Mouse (Mus musculus) kidney, embryonic 14.5 days (tissue): ENCODE results near the gene Slc23a4. TPM values are rescaled to one million over a fixed set of nuclear protein-coding genes. Genes with fewer than 3 reads are reported as not detected.

Experiments used
- ATAC-seq: fragments of 200-750 bp; cut with Nextera tagmentation; 2 replicates; pipeline ENCODE4 v1.8.0; 2017; ENCODE audit warnings: moderate number of reproducible peaks, mild to moderate bottlenecking, moderate TSS enrichment, moderate library complexity; ENCODE audit not compliant: low FRiP score, low TSS enrichment
- H3K27ac ChIP-seq: fragments of 300-500 bp; sonication (generic); 2 replicates; pipeline ENCODE4 v1.5.1; 2014; ENCODE audit warnings: low read depth, mild to moderate bottlenecking, low read length, moderate library complexity, mixed read lengths
- H3K27me3 ChIP-seq: fragments of 300-500 bp; sonication (generic); 2 replicates; pipeline ENCODE4 v1.6.1; 2014; ENCODE audit warnings: mild to moderate bottlenecking, low read length; ENCODE audit not compliant: control insufficient read depth, insufficient read depth
- H3K36me3 ChIP-seq: fragments of 300-500 bp; sonication (generic); 2 replicates; pipeline ENCODE4 v1.6.1; 2014; ENCODE audit warnings: low read length, mixed read lengths; ENCODE audit not compliant: control insufficient read depth, insufficient read depth
- H3K4me1 ChIP-seq: fragments of 300-500 bp; sonication (generic); 2 replicates; pipeline ENCODE4 v1.6.1; 2014; ENCODE audit warnings: low read length, mixed read lengths; ENCODE audit not compliant: control insufficient read depth, insufficient read depth
- H3K4me2 ChIP-seq: fragments of 300-500 bp; sonication (generic); replicated peaks from 2 replicates; pipeline ENCODE4 v1.6.1; 2014; ENCODE audit warnings: low read depth, mild to moderate bottlenecking, low read length
- H3K4me3 ChIP-seq: fragments of 300-500 bp; sonication (generic); 2 replicates; pipeline ENCODE4 v1.5.1; 2014; ENCODE audit warnings: mild to moderate bottlenecking, low read length
- H3K9ac ChIP-seq: fragments of 300-500 bp; sonication (generic); 2 replicates; pipeline ENCODE4 v1.6.1; 2014; ENCODE audit warnings: low read depth, mild to moderate bottlenecking, low read length, moderate library complexity
- H3K9me3 ChIP-seq: fragments of 300-500 bp; sonication (generic); 2 replicates; pipeline ENCODE4 v1.6.1; 2016; ENCODE audit warnings: low read length; ENCODE audit not compliant: control insufficient read depth
- WGBS: fragments of 180-500 bp; shearing (Covaris S2); extraction: QIAGEN DNeasy Blood & Tissue Kit; methylation state at CpG from one replicate; pipeline ENCODE4 v1.1.7; 2014; 5-methylcytosine and 5-hydroxymethylcytosine counted together
- polyA plus RNA-seq: library from polyadenylated mRNA; unstranded; fragments of >200 nt; fragmentation: Nextera tagmentation; extraction: Ambion mirVana; gene quantifications from 2 replicates; pipeline ENCODE4 v1.2.1, GENCODE M21; 2014

Slc23a4 gene
- polyA plus RNA-seq, 1 experiment from 2014 or later = 0.61 TPM

- WGBS = 37% methylated on average over 10 of the region's 10 CpGs
- Histone ChIP-seq H3K27me3 (no peaks in the 10 kb centered on the region), H3K36me3 (peaks cover 63% of the 10 kb centered on the region), H3K4me2 (no peak overlapping the region), H3K9me3 (no peaks in the 10 kb centered on the region), H3K9ac (no peak overlapping the region), H3K27ac (no peak overlapping the region), H3K4me1 (no peaks in the 10 kb centered on the region; the same call in 1 of the 2 replicates), H3K4me3 (no peak overlapping the region)
- no peak for ATAC-seq
These were observed 84.4 kb downstream of the Slc23a4 start for GRCm38 (mm10) chr6:34903851-34904250.

- ATAC-seq = no peak
- no peaks in the 10 kb centered on the region for H3K4me1 ChIP-seq
- H3K36me3 ChIP-seq = peaks cover 64% of the 10 kb centered on the region
- no peak overlapping the region for H3K4me2 ChIP-seq
- H3K27ac ChIP-seq = no peak overlapping the region
- H3K4me3 ChIP-seq = no peak overlapping the region
- no peaks in the 10 kb centered on the region for H3K9me3 ChIP-seq
- 72% methylated on average over 5 of the region's 5 CpGs for WGBS
- no peaks in the 10 kb centered on the region for H3K27me3 ChIP-seq
- no peak overlapping the region for H3K9ac ChIP-seq
These were observed 84.8 kb downstream of the Slc23a4 start for GRCm38 (mm10) chr6:34903441-34903840.

- no peak overlapping the region for H3K4me2 ChIP-seq
- 74% methylated on average over 7 of the region's 7 CpGs for WGBS
These were observed 85.6 kb downstream of the Slc23a4 start for GRCm38 (mm10) chr6:34902578-34902977.

GRCm38 (mm10) chr6:34901911-34902444, 86.2 kb downstream of the Slc23a4 start:
- WGBS = 77% methylated on average over 9 of the region's 9 CpGs
- Histone ChIP-seq H3K36me3 (peaks cover 60% of the 10 kb centered on the region), H3K4me2 (no peak overlapping the region), H3K27me3 (no peaks in the 10 kb centered on the region), H3K4me1 (no peaks in the 10 kb centered on the region), H3K27ac (no peak overlapping the region), H3K9me3 (no peaks in the 10 kb centered on the region), H3K4me3 (no peak overlapping the region), H3K9ac (no peak overlapping the region)
- no peak for ATAC-seq

More at GRCm38 (mm10) chr6:34902578-34902977, 85.6 kb downstream of the Slc23a4 start:
- H3K27me3 ChIP-seq = no peaks in the 10 kb centered on the region
- no peaks in the 10 kb centered on the region for H3K9me3 ChIP-seq
- H3K9ac ChIP-seq = no peak overlapping the region
- no peak overlapping the region for H3K4me3 ChIP-seq
- no peak for ATAC-seq
- H3K4me1 ChIP-seq = no peaks in the 10 kb centered on the region
- peaks cover 64% of the 10 kb centered on the region for H3K36me3 ChIP-seq
- H3K27ac ChIP-seq = no peak overlapping the region

GRCm38 (mm10) chr6:34900990-34901389, 87.2 kb downstream of the Slc23a4 start:
- Histone ChIP-seq H3K9me3 (no peaks in the 10 kb centered on the region), H3K27ac (no peak overlapping the region), H3K4me1 (no peaks in the 10 kb centered on the region), H3K4me3 (no peak overlapping the region), H3K4me2 (no peak overlapping the region), H3K27me3 (no peaks in the 10 kb centered on the region), H3K9ac (no peak overlapping the region), H3K36me3 (peaks cover 56% of the 10 kb centered on the region)
- no peak for ATAC-seq
- 74% methylated on average over 2 of the region's 2 CpGs for WGBS

- Histone ChIP-seq H3K27ac (no peak overlapping the region), H3K9ac (no peak overlapping the region), H3K4me2 (no peak overlapping the region), H3K4me1 (no peaks in the 10 kb centered on the region), H3K27me3 (no peaks in the 10 kb centered on the region), H3K9me3 (no peaks in the 10 kb centered on the region), H3K4me3 (no peak overlapping the region), H3K36me3 (peaks cover 59% of the 10 kb centered on the region)
- WGBS = 94% methylated on average over 2 of the region's 2 CpGs
- ATAC-seq = no peak
These were observed 89.1 kb downstream of the Slc23a4 start for GRCm38 (mm10) chr6:34899127-34899526.

GRCm38 (mm10) chr6:34896168-34896780, 91.9 kb downstream of the Slc23a4 start:
- H3K4me2 ChIP-seq = no peak overlapping the region
- H3K9ac ChIP-seq = no peak overlapping the region; the same call in 1 of the 2 replicates
- no peaks in the 10 kb centered on the region for H3K4me1 ChIP-seq
- H3K27me3 ChIP-seq = no peaks in the 10 kb centered on the region
- ATAC-seq = no peak; the same call in 1 of the 2 replicates
- H3K4me3 ChIP-seq = no peak overlapping the region
- peaks cover 59% of the 10 kb centered on the region for H3K36me3 ChIP-seq
- 65% methylated on average over 16 of the region's 16 CpGs for WGBS
- H3K9me3 ChIP-seq = no peaks in the 10 kb centered on the region
- H3K27ac ChIP-seq = no peak overlapping the region

- no peak for ATAC-seq
- WGBS = 84% methylated on average over 7 of the region's 7 CpGs
- H3K36me3 ChIP-seq = peaks cover 57% of the 10 kb centered on the region
These were observed 92.6 kb downstream of the Slc23a4 start for GRCm38 (mm10) chr6:34895569-34895968.

More at GRCm38 (mm10) chr6:34895569-34895968, 92.6 kb downstream of the Slc23a4 start:
- no peak overlapping the region for H3K27ac ChIP-seq
- no peaks in the 10 kb centered on the region for H3K27me3 ChIP-seq
- H3K4me2 ChIP-seq = no peak overlapping the region
- H3K9ac ChIP-seq = no peak overlapping the region
- H3K9me3 ChIP-seq = no peaks in the 10 kb centered on the region
- no peak overlapping the region for H3K4me3 ChIP-seq
- H3K4me1 ChIP-seq = no peaks in the 10 kb centered on the region
